Mouse (Mus musculus): ENCODE measurements around the gene Thy1.

The Thy1 gene

GRCm38 (mm10) chr9:44042836-44043707, at the start of gene Thy1:
Thy1 (plus strand) TSS chr9:44043384.
- under 1% methylated on average over 30 of the region's 30 CpGs for WGBS

GRCm38 (mm10) chr9:43997681-43998080, 45.5 kb upstream of the Thy1 start:
- 53% methylated on average over 2 of the region's 2 CpGs for WGBS

GRCm38 (mm10) chr9:43998851-43999250, 44.3 kb upstream of the Thy1 start:
- 84% methylated on average over 4 of the region's 4 CpGs for WGBS

- WGBS = 32% methylated on average over 3 of the region's 3 CpGs
Measured at GRCm38 (mm10) chr9:44004362-44004761, 38.8 kb upstream of the Thy1 start.

DNA sequence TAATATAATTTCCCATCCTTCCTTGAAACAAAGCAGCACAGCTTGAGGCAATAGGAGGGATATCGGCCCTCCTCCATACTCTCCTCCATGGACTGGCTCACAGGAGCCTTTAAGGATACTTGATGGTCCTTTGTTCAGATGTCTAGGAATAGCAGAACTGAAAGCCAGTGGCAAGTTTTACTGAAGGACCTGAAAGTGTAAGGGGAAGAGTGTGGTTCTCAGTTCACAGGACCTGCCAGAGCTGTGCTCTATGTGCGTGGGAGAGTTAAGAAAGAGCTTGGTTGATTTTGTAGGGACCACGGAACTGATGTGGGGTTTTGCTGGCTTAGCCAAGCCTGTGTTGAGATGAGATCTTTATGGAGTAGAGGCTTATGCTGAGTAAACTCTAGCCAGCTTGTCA, 37.9 kb upstream of the Thy1 start:
- WGBS = 69% methylated on average over 3 of the region's 3 CpGs

DNA sequence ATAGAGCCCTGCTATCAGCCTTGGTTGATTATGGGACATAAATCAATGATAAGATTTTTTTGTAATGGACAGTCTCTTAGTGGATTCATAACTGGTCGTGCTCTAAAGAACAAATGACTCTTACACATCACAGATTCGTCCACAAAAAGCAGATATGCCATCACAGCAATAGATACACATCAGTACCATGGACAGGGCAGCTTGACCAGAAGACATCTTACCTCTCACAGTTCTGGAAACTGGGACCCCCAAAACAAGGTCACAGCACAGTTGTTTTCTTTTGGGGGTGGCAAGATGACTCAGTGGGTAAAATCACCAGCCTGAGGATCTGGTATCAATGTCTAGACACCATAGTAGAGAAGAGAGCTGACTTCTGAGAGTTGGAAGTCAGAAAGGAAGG, 35.9 kb upstream of the Thy1 start:
- WGBS = 77% methylated on average over 2 of the region's 2 CpGs

DNA sequence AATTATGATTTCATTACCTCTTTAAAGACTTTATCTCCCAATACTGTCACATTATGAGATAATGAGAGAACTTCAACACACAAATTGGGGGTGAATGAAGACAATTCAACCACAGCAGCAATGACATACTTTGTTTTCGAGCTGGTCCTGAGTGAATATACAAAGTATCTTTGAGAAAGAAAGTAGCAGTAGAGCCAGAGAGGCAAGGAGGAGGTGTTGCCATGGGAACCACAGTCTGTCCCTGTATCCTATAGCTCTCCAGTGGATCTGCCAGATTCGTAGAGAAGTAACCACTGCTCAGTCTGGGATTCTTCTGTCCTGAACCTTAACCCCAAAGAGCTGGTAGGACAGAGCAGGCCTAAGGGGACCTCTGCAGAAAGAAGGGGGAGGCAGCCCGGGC, 35.2 kb upstream of the Thy1 start:
- WGBS = 60% methylated on average over 3 of the region's 3 CpGs

- 75% methylated on average over 3 of the region's 3 CpGs for WGBS
Measured at GRCm38 (mm10) chr9:44010900-44011299, 32.3 kb upstream of the Thy1 start.

DNA sequence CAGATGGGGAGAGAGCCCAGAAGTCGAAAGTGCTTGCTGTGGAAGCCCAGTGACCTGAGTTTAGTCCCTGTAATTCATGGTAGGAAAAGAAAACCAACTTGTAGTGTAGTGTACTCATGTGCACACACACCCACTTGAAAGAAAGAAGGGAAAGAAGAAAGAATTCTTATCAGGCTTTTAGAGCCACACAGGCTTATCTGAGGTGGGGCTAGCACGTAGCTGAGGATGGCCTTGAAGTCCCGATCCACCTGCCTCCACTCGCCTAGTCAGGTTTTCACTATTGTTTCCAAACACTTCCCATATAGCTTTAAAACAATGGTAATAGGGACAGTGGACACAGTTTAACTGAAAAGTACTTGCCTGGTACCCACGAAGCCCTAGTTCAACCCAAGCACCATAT, 31.5 kb upstream of the Thy1 start:
- 89% methylated on average over 5 of the region's 5 CpGs for WGBS

GRCm38 (mm10) chr9:44012164-44012563, 31.0 kb upstream of the Thy1 start:
- 84% methylated on average over 6 of the region's 6 CpGs for WGBS

- WGBS = 30% methylated on average over 8 of the region's 8 CpGs
Measured at GRCm38 (mm10) chr9:44012761-44013301, 30.4 kb upstream of the Thy1 start.

DNA sequence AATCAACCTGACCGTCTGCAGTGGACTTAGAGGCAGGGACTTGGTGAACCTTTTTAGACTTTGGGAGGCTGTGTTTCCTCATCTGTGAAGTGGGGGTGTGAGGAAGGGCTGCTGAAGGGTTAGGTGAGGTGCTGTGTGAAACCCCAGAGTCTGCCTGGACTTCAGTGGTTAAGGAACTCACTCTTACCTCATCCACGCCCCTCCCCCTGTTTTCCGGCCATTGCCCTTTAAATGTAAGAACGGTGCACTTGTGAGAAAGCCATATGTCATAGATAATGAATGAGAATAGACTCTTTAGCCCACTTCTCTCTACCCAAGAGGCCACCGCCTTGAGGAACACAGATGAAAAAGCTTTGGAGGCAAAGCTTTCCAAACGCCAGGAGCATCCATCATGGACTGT, 29.4 kb upstream of the Thy1 start:
- WGBS = 79% methylated on average over 6 of the region's 6 CpGs

GRCm38 (mm10) chr9:44016304-44016703, 26.9 kb upstream of the Thy1 start:
- 75% methylated on average over 5 of the region's 5 CpGs for WGBS

DNA sequence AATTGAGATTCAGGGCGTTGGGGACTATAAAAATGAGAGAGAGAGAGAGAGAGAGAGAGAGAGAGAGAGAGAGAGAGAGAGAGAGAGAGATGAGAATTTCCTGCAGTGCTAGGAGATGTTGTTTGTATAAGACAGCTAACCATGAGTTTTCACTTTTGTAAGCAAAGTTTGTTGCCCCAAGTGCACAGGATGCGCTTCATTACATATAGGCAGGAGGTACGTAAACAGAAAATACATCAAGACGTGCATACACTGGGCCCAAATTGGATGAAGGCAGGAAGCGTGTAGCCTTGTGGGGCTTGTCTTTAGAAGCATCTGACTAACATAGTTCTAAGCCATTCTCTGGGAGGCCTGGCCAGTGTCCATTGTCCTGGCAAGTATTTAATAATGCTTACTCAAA, 25.3 kb upstream of the Thy1 start:
- WGBS = 89% methylated on average over 5 of the region's 5 CpGs

GRCm38 (mm10) chr9:44020001-44020400, 23.2 kb upstream of the Thy1 start:
- WGBS = 81% methylated on average over 7 of the region's 7 CpGs

- 74% methylated on average over 8 of the region's 8 CpGs for WGBS
Measured at GRCm38 (mm10) chr9:44022100-44022847, 20.9 kb upstream of the Thy1 start.

- 83% methylated on average over 3 of the region's 3 CpGs for WGBS
Measured at GRCm38 (mm10) chr9:44024096-44024495, 19.1 kb upstream of the Thy1 start.

- 47% methylated on average over 5 of the region's 5 CpGs for WGBS
Measured at GRCm38 (mm10) chr9:44029580-44030236, 13.5 kb upstream of the Thy1 start.

DNA sequence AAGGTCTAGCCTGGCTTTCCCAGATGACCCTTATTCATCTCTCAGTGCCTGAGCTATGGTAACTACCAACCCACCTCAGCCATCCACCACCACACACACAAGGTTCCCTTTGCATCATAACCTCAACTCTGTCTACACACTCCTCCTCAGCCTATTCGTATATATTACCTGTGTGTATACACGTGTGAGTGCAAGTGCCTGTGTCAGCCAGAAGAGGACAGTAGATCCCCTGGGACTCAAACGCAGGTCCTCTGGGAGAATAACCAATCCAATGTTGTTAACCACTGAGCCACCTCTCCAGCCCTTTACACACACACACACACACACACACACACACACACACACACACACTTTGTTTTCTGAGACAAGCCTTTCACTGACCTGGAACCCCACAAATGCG, 12.5 kb upstream of the Thy1 start:
- 93% methylated on average over 4 of the region's 4 CpGs for WGBS

DNA sequence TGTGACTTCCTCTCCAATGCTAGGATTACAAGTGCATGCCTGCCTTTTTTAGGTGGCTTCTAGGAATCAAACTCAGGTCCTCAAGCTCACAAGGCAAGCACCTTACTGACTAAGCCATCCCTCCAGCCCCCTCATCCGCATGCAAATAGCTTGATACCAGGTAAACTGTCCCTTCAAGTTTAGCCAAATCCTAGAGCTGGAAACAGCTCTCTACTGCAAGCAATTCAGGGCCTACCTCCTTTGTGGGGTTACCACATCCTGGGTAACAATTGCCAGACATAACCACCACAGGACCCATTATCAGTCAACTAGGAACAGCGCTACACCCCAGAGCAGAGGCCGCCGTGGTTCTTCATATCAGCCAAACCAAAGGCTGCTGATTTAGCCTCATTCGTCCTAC, 12.1 kb upstream of the Thy1 start:
- 87% methylated on average over 5 of the region's 5 CpGs for WGBS

- 84% methylated on average over 4 of the region's 4 CpGs for WGBS
Measured at GRCm38 (mm10) chr9:44031946-44032345, 11.2 kb upstream of the Thy1 start.

DNA sequence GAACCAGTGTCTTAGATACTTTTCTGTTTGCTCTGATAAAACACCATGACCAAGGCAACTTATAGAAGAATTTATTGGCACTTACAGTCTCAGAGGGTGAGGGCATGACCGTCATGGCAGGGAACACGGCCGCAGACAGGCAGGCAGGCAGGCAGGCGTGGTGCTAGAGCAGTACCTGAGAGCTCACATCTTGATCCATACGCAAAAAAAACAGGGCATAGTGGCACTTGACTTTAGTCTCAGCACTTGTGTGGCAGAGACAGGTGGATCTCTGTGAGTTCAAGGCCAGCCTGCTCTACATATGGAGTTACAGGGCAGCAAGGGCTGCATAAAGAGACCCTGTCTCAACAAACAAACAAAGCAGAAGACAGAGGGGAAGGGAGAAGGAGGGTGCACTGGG, 9.9 kb upstream of the Thy1 start:
- 98% methylated on average over 5 of the region's 5 CpGs for WGBS

All from cerebral cortex, adult 2 months (tissue).